Mouse (Mus musculus): Measurements from ENCODE around the gene Srsf2.

DNA sequence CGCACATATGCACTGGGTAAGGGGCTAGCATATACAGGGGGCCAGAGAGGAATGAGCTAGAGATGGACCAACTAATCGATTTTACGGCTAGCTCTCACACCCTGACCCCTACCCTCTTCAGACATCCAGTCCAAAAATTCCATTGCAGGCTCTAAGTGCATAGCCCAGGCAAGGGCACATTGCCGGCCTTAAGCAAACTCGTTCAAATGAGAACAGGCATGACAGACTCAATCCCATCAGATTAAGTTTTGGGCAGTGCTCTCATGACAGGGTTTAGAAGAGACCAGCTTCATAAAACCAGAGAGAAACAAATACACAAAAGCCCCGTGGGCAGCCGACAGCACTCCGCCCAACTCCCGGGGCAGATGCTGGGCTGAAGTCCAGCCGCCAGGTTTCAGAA is 30.7 kb downstream of the Srsf2 start:
- TF ChIP-seq CTCF (IDR thresholded peaks at IDR 0.05; ENCODE audit: extremely low read depth, insufficient read depth, low read length), result no peak
- no peak for TF ChIP-seq POLR2A (IDR thresholded peaks at IDR 0.05; ENCODE audit: extremely low read depth, insufficient read depth, low read length)

Measured in cortical plate, adult 2 months (tissue).